Mouse (Mus musculus) midbrain, embryonic 14.5 days (tissue): ENCODE data around the gene Emsy. TPM values are rescaled to one million over a fixed set of nuclear protein-coding genes. Genes with fewer than 3 reads are reported as not detected.

Experiments used
- ATAC-seq: fragments of 200-750 bp; cut with Nextera tagmentation; 2 replicates; pipeline ENCODE4 v1.8.0; 2017; ENCODE audit warnings: moderate number of reproducible peaks, moderate library complexity; ENCODE audit not compliant: low FRiP score, low TSS enrichment
- DNase-seq: peaks from one replicate; pipeline ENCODE4 v3.0.0-alpha.2; 2015
- H3K27ac ChIP-seq: fragments of 300-500 bp; sonication (generic); replicated peaks from 2 replicates; pipeline ENCODE4 v1.5.1; 2014; ENCODE audit warnings: mild to moderate bottlenecking, low read depth, low read length, moderate library complexity
- H3K27me3 ChIP-seq: fragments of 300-500 bp; sonication (generic); 2 replicates; pipeline ENCODE4 v1.6.1; 2014; ENCODE audit warnings: low read length, control low read depth, mixed read lengths; ENCODE audit not compliant: control insufficient read depth, insufficient read depth
- H3K36me3 ChIP-seq: fragments of 300-500 bp; sonication (generic); 2 replicates; pipeline ENCODE4 v1.6.1; 2014; ENCODE audit warnings: low read length, control low read depth; ENCODE audit not compliant: control insufficient read depth, insufficient read depth
- H3K4me1 ChIP-seq: fragments of 300-500 bp; sonication (generic); 2 replicates; pipeline ENCODE4 v1.6.1; 2014; ENCODE audit warnings: mild to moderate bottlenecking, antibody characterized with exemption, low read length, control low read depth; ENCODE audit not compliant: control insufficient read depth, insufficient read depth
- H3K4me2 ChIP-seq: fragments of 300-500 bp; sonication (generic); 2 replicates; pipeline ENCODE4 v1.6.1; 2014; ENCODE audit warnings: mild to moderate bottlenecking, low read length, moderate library complexity
- H3K4me3 ChIP-seq: fragments of 300-500 bp; sonication (generic); replicated peaks from 2 replicates; pipeline ENCODE4 v1.5.1; 2014; ENCODE audit warnings: low read depth, low read length
- H3K9ac ChIP-seq: fragments of 300-500 bp; sonication (generic); replicated peaks from 2 replicates; pipeline ENCODE4 v1.6.1; 2014; ENCODE audit warnings: mild to moderate bottlenecking, low read length, moderate library complexity
- H3K9me3 ChIP-seq: fragments of 300-500 bp; sonication (generic); 2 replicates; pipeline ENCODE4 v1.6.1; 2016; ENCODE audit warnings: low read length, control low read depth, mixed read lengths; ENCODE audit not compliant: control insufficient read depth
- WGBS: fragments of 180-500 bp; shearing (Covaris S2); extraction: QIAGEN DNeasy Blood & Tissue Kit; methylation state at CpG from one replicate; pipeline ENCODE4 v1.1.7; 2014; 5-methylcytosine and 5-hydroxymethylcytosine counted together
- polyA plus RNA-seq: library from polyadenylated mRNA; unstranded; fragments of >200 nt; fragmentation: Nextera tagmentation; extraction: Ambion mirVana; gene quantifications from 2 replicates; pipeline ENCODE4 v1.2.1, GENCODE M21; 2014

The Emsy gene
- polyA plus RNA-seq, 1 experiment from 2014 or later = 67.7 TPM

DNA sequence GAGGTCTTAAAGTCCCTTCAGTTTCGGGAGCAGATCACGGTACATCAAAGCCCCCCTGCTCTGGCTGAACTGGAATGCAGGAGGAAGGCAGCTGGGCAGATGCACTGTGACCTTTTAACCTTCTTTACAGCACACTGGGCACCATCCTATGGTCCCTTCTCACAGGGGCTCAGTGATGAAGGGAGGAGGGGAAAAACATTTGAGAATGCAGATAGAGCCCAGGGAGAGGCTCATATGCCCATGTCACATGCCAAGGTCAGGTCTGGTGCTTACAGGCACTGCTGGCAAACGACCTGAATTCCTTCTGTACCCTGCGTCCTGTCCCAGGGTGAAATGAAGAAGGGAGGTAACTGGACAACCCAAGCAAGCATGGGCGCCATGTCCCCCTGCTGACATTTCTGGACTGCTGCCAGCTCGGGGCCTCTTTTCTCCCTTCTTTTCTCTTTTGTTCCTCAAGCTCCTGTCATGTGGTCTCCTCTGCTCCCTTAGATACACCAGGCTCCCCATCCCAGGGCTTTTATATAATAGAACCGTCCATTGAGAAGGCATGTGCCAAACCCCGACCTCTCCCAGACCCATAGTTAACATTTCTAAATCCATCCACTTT, 118.5 kb downstream of the Emsy start:
- Histone ChIP-seq H3K27ac (peak overlapping the region; percentile 38; the same call in 1 of the 2 replicates), H3K36me3 (no peaks in the 10 kb centered on the region), H3K4me2 (no peak overlapping the region), H3K4me1 (peaks cover 11% of the 10 kb centered on the region), H3K4me3 (no peak overlapping the region), H3K9me3 (no peaks in the 10 kb centered on the region), H3K9ac (no peak overlapping the region), H3K27me3 (no peaks in the 10 kb centered on the region)
- ATAC-seq (0 out of 2 replicates have a peak, but pooled peaks have one; percentile 17), DNase-seq (peak; percentile 55)
- 11% methylated on average over 8 of the region's 8 CpGs for WGBS

DNA sequence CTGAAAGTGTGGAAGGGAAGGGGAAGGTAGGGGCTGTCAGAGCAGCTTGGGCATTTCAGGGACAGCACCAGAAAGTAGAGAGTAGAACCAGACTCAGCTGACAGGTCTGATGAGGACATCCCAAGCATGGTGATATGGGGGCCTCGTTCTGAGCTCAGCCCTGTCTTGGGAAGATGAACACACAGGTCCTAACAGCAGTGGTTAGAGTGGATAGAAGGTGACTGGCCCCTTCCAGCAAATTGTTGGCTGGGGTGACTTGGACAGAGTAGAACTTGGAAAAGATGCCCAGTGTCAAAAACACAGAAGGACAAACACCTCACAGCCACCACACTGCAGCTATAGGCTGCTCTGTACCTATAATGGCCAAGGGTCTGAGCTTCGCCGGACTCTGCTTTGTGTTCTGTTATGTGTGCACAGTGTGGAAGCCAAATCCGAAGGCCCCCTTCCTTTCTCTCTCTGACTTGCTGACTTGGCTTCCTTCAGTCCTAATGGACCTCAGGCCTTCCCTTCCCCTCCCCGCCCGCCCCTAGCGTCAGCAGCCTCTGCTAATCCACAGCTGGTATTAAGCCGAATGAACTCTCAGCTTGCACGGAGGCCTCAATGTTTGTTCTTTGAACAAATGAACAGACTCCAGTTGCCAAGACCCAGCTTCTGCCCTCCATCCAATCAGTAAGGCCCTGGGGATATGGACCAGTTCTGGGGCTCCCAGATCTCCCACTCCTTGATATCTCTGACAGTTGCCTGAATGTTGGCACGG, 119.2 kb downstream of the Emsy start:
- Histone ChIP-seq H3K27ac (peak overlapping the region; percentile 38; the same call in 1 of the 2 replicates), H3K9ac (0 out of 2 replicates have a peak overlapping the region, but pooled peaks have one; percentile 26), H3K4me3 (no peak overlapping the region), H3K4me2 (no peak overlapping the region), H3K9me3 (no peaks in the 10 kb centered on the region), H3K27me3 (no peaks in the 10 kb centered on the region), H3K36me3 (no peaks in the 10 kb centered on the region), H3K4me1 (peaks cover 11% of the 10 kb centered on the region)
- WGBS = 22% methylated on average over 10 of the region's 10 CpGs
- peak; percentile 31; the same call in 1 of the 2 replicates for ATAC-seq
- peak; percentile 67 for DNase-seq

Other genes with a start within 250 kb of the Emsy start
- gene Gucy2d, start 216.4 kb downstream of the Emsy start, polyA plus RNA-seq = 0.18 TPM in 1 of 2 replicates, not detected in the other
- gene Lrrc32, start 167.5 kb downstream of the Emsy start, polyA plus RNA-seq = 1.6 and 4.2 TPM in 2 replicates
- 42.0 and 61.6 TPM in 2 replicates for gene Thap12, start 46.3 kb upstream of the Emsy start, polyA plus RNA-seq
- 0.58 and 0.64 TPM in 2 replicates for gene Wnt11, start 178.3 kb upstream of the Emsy start, polyA plus RNA-seq